Mouse (Mus musculus) gastrocnemius, adult 18-20 months (tissue): ENCODE measurements around the gene Olfr11. TPM values are rescaled to one million over a fixed set of nuclear protein-coding genes. Genes with fewer than 3 reads are reported as not detected.

Experiments
- DNase-seq: peaks from one replicate; pipeline ENCODE4 v3.0.0; 2021; ENCODE audit warnings: low spot score
- long read RNA-seq, 2 experiments: library from polyadenylated mRNA; stranded (forward); transcript quantifications; one replicate each; pipeline ENCODE4 v2.0.0; 2021
- total RNA-seq, 2 experiments: library from RNA; stranded (reverse); gene quantifications; 2 replicates each; pipeline ENCODE4 v1.2.3; 2021

Gene Olfr11
- not detected for total RNA-seq
- long read RNA-seq, experiment 1: 0 reads
- long read RNA-seq, experiment 2: 0 reads

DNA sequence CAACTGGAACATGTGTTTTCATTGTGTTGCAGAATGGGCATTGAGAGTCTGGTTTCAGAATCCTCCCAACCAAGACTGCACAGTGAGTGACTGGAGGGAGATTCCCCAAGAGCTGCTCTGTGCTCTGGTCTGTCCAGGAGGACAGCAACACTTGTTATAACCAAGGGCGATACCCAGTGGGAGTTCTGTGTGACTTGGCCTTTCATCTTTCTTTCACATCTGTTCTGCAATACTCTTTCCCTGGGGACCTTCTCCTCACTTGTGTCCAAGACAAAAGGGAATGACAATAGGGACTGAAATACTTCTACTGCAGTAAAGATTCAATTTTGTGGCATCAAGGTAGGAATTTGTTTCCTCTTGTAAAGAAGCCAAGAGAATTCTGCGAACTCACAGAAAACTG is at the start of gene Olfr11:
Gene Olfr11 (minus strand): TSS at position 101 of the 400 bp plus-strand sequence.
- no peak for DNase-seq

DNA sequence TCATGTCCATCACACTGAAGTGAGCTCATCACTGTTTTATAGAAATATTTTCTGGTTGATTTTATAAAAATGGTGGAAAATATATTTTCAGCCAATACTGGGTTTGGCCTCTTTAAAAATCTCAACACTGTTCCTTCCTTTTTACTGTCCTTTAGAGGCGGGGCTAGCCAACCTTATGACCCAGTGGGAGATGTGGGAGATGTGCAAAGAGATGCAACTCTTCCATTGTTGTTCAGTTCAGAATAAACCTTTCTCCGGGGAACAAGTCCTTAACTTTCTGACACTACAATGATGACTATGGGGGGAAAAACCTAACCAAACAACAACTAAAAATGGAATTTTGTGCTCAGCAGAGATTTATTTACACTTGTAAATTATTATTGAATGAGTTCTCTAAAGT is 35.0 kb upstream of the Olfr11 start, which contains the start of gene Olfr1360:
Gene Olfr1360 (minus strand): TSS at position 101 of the 400 bp plus-strand sequence.
- DNase-seq: no peak

DNA sequence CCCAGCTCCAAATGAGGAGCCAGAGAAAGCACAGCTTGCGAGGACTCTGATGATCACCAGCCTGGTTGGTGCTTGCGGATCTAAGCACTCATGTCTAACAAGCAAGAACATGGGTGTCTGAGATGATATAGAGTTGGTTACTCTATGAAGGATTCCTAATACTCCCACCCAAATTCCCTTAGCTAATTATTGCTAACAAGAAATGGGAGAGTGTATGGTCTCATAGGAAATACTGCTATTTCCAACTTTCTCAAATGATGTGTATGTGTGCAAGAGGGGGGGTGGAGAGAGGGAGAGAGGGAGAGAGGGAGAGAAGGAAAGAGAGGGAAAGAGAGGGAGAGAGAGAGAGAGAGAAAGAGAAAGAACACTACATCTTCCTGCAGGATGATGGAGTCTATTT is 21.0 kb upstream of the Olfr11 start, which contains the start of gene Olfr1361:
Gene Olfr1361 (minus strand): TSS at position 101 of the 400 bp plus-strand sequence.
- no peak for DNase-seq

DNA sequence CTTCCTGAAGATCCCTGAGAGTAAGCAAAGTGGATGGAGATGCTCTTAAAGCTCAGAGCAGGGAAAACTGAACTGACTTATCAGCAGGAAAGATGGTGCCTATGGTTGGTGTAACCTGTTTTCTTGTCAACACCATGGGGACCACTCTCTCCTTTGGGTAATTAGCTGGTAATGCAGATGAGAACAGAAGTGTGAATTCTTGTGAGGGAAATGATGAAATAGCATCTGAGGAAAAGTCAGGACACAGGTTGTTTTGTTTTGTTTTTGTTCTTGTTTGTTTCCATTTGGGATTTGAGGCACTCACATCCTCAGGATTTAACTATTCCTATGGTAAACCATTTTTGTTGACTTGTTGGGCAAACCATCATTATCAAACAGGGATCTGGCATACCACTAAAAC is 28.4 kb downstream of the Olfr11 start, which contains the start of gene Olfr1362:
Gene Olfr1362 (minus strand): TSS at position 101 of the 400 bp plus-strand sequence.
- no peak for DNase-seq

DNA sequence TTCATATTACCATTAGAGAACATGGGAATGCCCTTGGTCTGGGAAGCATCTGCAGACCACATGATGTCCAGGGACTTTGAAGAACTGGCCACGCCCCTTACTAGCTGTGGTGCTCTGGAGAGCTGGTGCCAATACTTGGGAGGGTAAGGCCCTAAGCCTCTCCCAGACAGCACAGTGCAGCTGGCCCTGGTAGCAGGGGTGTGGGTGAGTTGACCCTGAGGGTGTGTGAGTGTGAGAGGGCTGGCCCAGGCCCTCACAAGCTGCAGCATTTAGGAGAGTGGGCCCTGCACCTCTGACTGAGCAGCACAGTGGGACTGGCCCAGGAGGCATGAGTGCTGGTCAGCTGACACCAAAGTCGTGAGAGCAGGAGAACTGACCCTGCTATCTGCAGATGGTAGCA is 50.7 kb downstream of the Olfr11 start:
- no peak for DNase-seq

Other genes with a start within 250 kb of the Olfr11 start
- gene Zkscan3, start 239.8 kb downstream of the Olfr11 start, total RNA-seq: 10 to 100 TPM; 13.0 to 17.0 TPM
- under 1 TPM; 0.31 to 0.39 TPM for gene Pgbd1, start 201.5 kb downstream of the Olfr11 start, total RNA-seq
- gene Zscan26, start 188.8 kb downstream of the Olfr11 start, total RNA-seq: 10 to 100 TPM; 13.1 to 14.1 TPM
- under 1 TPM; 0.19 to 0.21 TPM for gene Nkapl, start 174.0 kb downstream of the Olfr11 start, total RNA-seq
- under 1 TPM; 0.40 to 0.73 TPM for gene Zkscan4, start 163.6 kb downstream of the Olfr11 start, total RNA-seq
- not detected for gene Gm10065, start 163.1 kb downstream of the Olfr11 start, total RNA-seq
- gene AK157302, start 147.3 kb downstream of the Olfr11 start, total RNA-seq: 10 to 100 TPM; 22.8 to 23.3 TPM
- 100 to 1,000 TPM; 144 to 150 TPM for gene Gm11273, start 141.1 kb downstream of the Olfr11 start, total RNA-seq
- gene Zkscan8, start 111.4 kb downstream of the Olfr11 start, total RNA-seq: 1 to 10 TPM; 6.2 to 6.3 TPM
- gene Olfr1366, start 99.7 kb downstream of the Olfr11 start, total RNA-seq: not detected
- gene Olfr1535, start 82.6 kb downstream of the Olfr11 start, total RNA-seq: not detected
- gene Olfr1364, start 60.8 kb downstream of the Olfr11 start, total RNA-seq: not detected
- not detected for gene Olfr1362, start 28.5 kb downstream of the Olfr11 start, total RNA-seq
- not detected for gene Olfr1361, start 20.9 kb upstream of the Olfr11 start, total RNA-seq
- gene Olfr1360, start 34.9 kb upstream of the Olfr11 start, total RNA-seq: not detected
- gene Olfr1359, start 55.6 kb upstream of the Olfr11 start, total RNA-seq: not detected
- 1 to 10 TPM; 3.4 to 3.7 TPM for gene Hist1h2bl, start 73.6 kb upstream of the Olfr11 start, total RNA-seq
- 1 to 10 TPM in 1 of 2 experiments, not detected in 1; 1.5 TPM for gene Hist1h2ai, start 73.9 kb upstream of the Olfr11 start, total RNA-seq
- 1 to 10 TPM in 1 of 2 experiments, not detected in 1; 2.3 TPM for gene Hist1h3h, start 75.1 kb upstream of the Olfr11 start, total RNA-seq
- not detected for gene Hist1h2bm, start 79.5 kb upstream of the Olfr11 start, total RNA-seq
- gene Hist1h4j, start 92.5 kb upstream of the Olfr11 start, total RNA-seq: under 1 TPM; 0.43 to 0.59 TPM
- 10 to 100 TPM; 15.2 to 22.0 TPM for gene Hist1h4k, start 108.0 kb upstream of the Olfr11 start, total RNA-seq
- not detected for gene Hist1h2ak, start 111.3 kb upstream of the Olfr11 start, total RNA-seq
- 1 to 10 TPM in 1 of 2 experiments, not detected in 1; 1.1 TPM for gene Hist1h2bn, start 111.6 kb upstream of the Olfr11 start, total RNA-seq
- gene Hist1h1b, start 138.1 kb upstream of the Olfr11 start, total RNA-seq: under 1 TPM; 0.32 to 0.52 TPM
- 10 to 100 TPM; 12.0 to 12.2 TPM for gene Hist1h3i, start 140.9 kb upstream of the Olfr11 start, total RNA-seq
- not detected for gene Hist1h2an, start 144.7 kb upstream of the Olfr11 start, total RNA-seq
- gene Hist1h2bp, start 144.9 kb upstream of the Olfr11 start, total RNA-seq: not detected
- 10 to 100 TPM; 14.4 to 17.7 TPM for gene Hist1h2bq, start 167.7 kb upstream of the Olfr11 start, total RNA-seq
- gene Hist1h2ao, start 167.9 kb upstream of the Olfr11 start, total RNA-seq: 1 to 10 TPM; 3.1 to 3.5 TPM
- gene Hist1h4m, start 169.2 kb upstream of the Olfr11 start, total RNA-seq: 10 to 100 TPM; 46.0 to 49.7 TPM
- 1 to 10 TPM; 5.3 to 9.1 TPM for gene Hist1h4n, start 189.7 kb upstream of the Olfr11 start, total RNA-seq
- not detected for gene Hist1h2ap, start 191.0 kb upstream of the Olfr11 start, total RNA-seq
- 10 to 100 TPM; 14.3 to 17.8 TPM for gene Hist1h2br, start 191.2 kb upstream of the Olfr11 start, total RNA-seq